In genomic region chr11:34833318-34834086, GRCm38 (mm10) we compare ENCODE assay signal across 8 mouse cellular contexts. TPM values are rescaled to one million over a fixed set of nuclear protein-coding genes. Genes with fewer than 3 reads are reported as not detected.
DNase-seq lines count a peak whose midpoint lies in the region; ATAC-seq and TF ChIP-seq lines count a peak whose summit lies in the region.

Gene Spdl1, minus strand, starts transcription at chr11:34833641.

- H3K79me2 ChIP-seq in heart, adult 2 months (replicated peaks; ENCODE audit: control insufficient read depth, insufficient read depth, low read length), result no peaks in the 10 kb centered on the region

- peaks cover 20% of the 10 kb centered on the region for H3K36me3 ChIP-seq in embryonic facial prominence, embryonic 13.5 days
- no peaks in the 10 kb centered on the region for H3K36me3 ChIP-seq in heart, adult 2 months (ENCODE audit: control insufficient read depth, insufficient read depth, low read length)
- H3K36me3 ChIP-seq in limb, embryonic 13.5 days, result peaks cover 23% of the 10 kb centered on the region
- no peaks in the 10 kb centered on the region for H3K36me3 ChIP-seq in midbrain, embryonic 16.5 days (ENCODE audit: control insufficient read depth, insufficient read depth, low read length)

- intact Hi-C loops in heart, adult 2 months (cut with DNase I), result loop anchor here (5.0 to 10.0 kb wide), 2 partner anchors 941 to 999 kb away; partner anchors contain the start of gene Rars

- peaks cover 12% of the 10 kb centered on the region for H3K4me1 ChIP-seq in embryonic facial prominence, embryonic 13.5 days
- H3K4me1 ChIP-seq in heart, adult 2 months (ENCODE audit: control insufficient read depth, insufficient read depth, low read length), result no peaks in the 10 kb centered on the region; the same call in 1 of the 2 replicates
- peaks cover 16% of the 10 kb centered on the region for H3K4me1 ChIP-seq in limb, embryonic 13.5 days
- peaks cover 10% of the 10 kb centered on the region for H3K4me1 ChIP-seq in midbrain, embryonic 16.5 days (ENCODE audit: control insufficient read depth, insufficient read depth, low read length)

- H3K9ac ChIP-seq in embryonic facial prominence, embryonic 13.5 days, result peak within 1 kb of the TSS; percentile 82
- peak within 1 kb of the TSS; percentile 87 for H3K9ac ChIP-seq in heart, adult 2 months (ENCODE audit: low read depth, low read length)
- peak within 1 kb of the TSS; percentile 88 for H3K9ac ChIP-seq in limb, embryonic 13.5 days
- H3K9ac ChIP-seq in midbrain, embryonic 16.5 days (ENCODE audit: low read depth, low read length), result peak within 1 kb of the TSS; percentile 75

- H3K9me3 ChIP-seq in embryonic facial prominence, embryonic 13.5 days, result no peaks in the 10 kb centered on the region
- no peaks in the 10 kb centered on the region for H3K9me3 ChIP-seq in limb, embryonic 13.5 days
- no peaks in the 10 kb centered on the region for H3K9me3 ChIP-seq in midbrain, embryonic 16.5 days (replicated peaks; ENCODE audit: control insufficient read depth, low read length, poor library complexity, severe bottlenecking)

- TF ChIP-seq EP300 in heart, adult 2 months (IDR thresholded peaks at IDR 0.05; ENCODE audit: insufficient read depth, low read depth, low read length), result 0 out of 2 replicates have a peak, but pooled peaks have one; percentile 28

- WGBS in embryonic facial prominence, embryonic 13.5 days, result under 1% methylated on average over 49 of the region's 49 CpGs
- under 1% methylated on average over 49 of the region's 49 CpGs for WGBS in heart, adult 2 months
- WGBS in limb, embryonic 13.5 days, result under 1% methylated on average over 49 of the region's 49 CpGs
- under 1% methylated on average over 49 of the region's 49 CpGs for WGBS in midbrain, embryonic 16.5 days

- no peak for TF ChIP-seq CTCF in heart, adult 2 months (IDR thresholded peaks at IDR 0.05)

- DNase-seq in 3134 (ENCODE audit: extremely low read depth, insufficient read length, low spot score), result peak; percentile 93
- peak; percentile 96 for DNase-seq in adrenal gland, postnatal 36 days
- DNase-seq in heart, adult 2 months, result peak; percentile 95 to 97
- peak; percentile 92 to 98 for DNase-seq in kidney, adult 8-10 months
- peak; percentile 96 to 97 for DNase-seq in spleen, postnatal 10 days (ENCODE audit: low spot score in 2 of 2)

- H3K27ac ChIP-seq in embryonic facial prominence, embryonic 13.5 days, result peak within 1 kb of the TSS; percentile 83
- H3K27ac ChIP-seq in heart, adult 2 months, result peak within 1 kb of the TSS; percentile 78
- H3K27ac ChIP-seq in limb, embryonic 13.5 days, result peak within 1 kb of the TSS; percentile 81
- H3K27ac ChIP-seq in midbrain, embryonic 16.5 days (ENCODE audit: low read length), result peak within 1 kb of the TSS; percentile 76

- H3K4me2 ChIP-seq in embryonic facial prominence, embryonic 13.5 days, result peak within 1 kb of the TSS; percentile 77
- H3K4me2 ChIP-seq in limb, embryonic 13.5 days (replicated peaks), result peak within 1 kb of the TSS; percentile 70
- peak within 1 kb of the TSS; percentile 95 for H3K4me2 ChIP-seq in midbrain, embryonic 16.5 days (ENCODE audit: low read length)

- no peaks in the 10 kb centered on the region for H3K27me3 ChIP-seq in embryonic facial prominence, embryonic 13.5 days
- no peaks in the 10 kb centered on the region for H3K27me3 ChIP-seq in heart, adult 2 months (ENCODE audit: control insufficient read depth, insufficient read depth, low read length)
- H3K27me3 ChIP-seq in limb, embryonic 13.5 days, result no peaks in the 10 kb centered on the region
- no peaks in the 10 kb centered on the region for H3K27me3 ChIP-seq in midbrain, embryonic 16.5 days (ENCODE audit: control insufficient read depth, insufficient read depth, low read depth, low read length)

- H3K4me3 ChIP-seq in embryonic facial prominence, embryonic 13.5 days, result peak within 1 kb of the TSS; percentile 70
- H3K4me3 ChIP-seq in heart, adult 2 months, result peak within 1 kb of the TSS; percentile 73
- H3K4me3 ChIP-seq in limb, embryonic 13.5 days, result peak within 1 kb of the TSS; percentile 75
- H3K4me3 ChIP-seq in midbrain, embryonic 16.5 days (ENCODE audit: low read depth, low read length), result peak within 1 kb of the TSS; percentile 60

- peak; percentile 89 for ATAC-seq in embryonic facial prominence, embryonic 13.5 days (ENCODE audit: insufficient number of reproducible peaks, insufficient read depth, low FRiP score, low TSS enrichment, low read depth)
- peak; percentile 96 for ATAC-seq in limb, embryonic 13.5 days (ENCODE audit: low FRiP score, low read depth)
- ATAC-seq in midbrain, embryonic 16.5 days, result peak; percentile 97

- TF ChIP-seq POLR2A in heart, adult 2 months (IDR thresholded peaks at IDR 0.05; ENCODE audit: insufficient read depth, low read depth, low read length), result peak; percentile 90

RNA-seq across cellular contexts. Expression of gene Spdl1, which starts in this region (rescaled TPM):
- total RNA-seq in adrenal gland, postnatal 36 days (2021), result 1 to 10 TPM; 1.8 to 1.9 TPM
- polyA plus RNA-seq in embryonic facial prominence, embryonic 13.5 days (2015; fragmentation: Nextera tagmentation; extraction: Ambion mirVana), result 23.0 and 23.4 TPM in 2 replicates
- under 1 TPM; 0.16 to 0.29 TPM for total RNA-seq in heart, adult 2 months (2021)
- 0.06 and 0.08 TPM in 2 replicates for polyA plus RNA-seq in heart, adult 2 months (2012; rRNA removed)
- polyA plus RNA-seq in limb, embryonic 13.5 days (2015; fragmentation: Nextera tagmentation; extraction: Ambion mirVana), result 22.0 and 22.5 TPM in 2 replicates
- 2.0 and 2.2 TPM in 2 replicates for polyA plus RNA-seq in midbrain, embryonic 16.5 days (2015; fragmentation: Nextera tagmentation; extraction: Ambion mirVana)

Comparison
In these comparisons a context has a peak if more than half of its experiments do, and no peak if none do; other contexts are left out.
1. Peak in every context shown above with its lines: DNase-seq, ATAC-seq, H3K4me3 ChIP-seq and H3K27ac ChIP-seq.
2. Peak in DNase-seq, H3K4me3 ChIP-seq, H3K27ac ChIP-seq and H3K9ac ChIP-seq in heart, adult 2 months; RNA of the gene not detected or under 1 TPM.